Mouse (Mus musculus) limb, embryonic 15.5 days (tissue): ENCODE measurements around the gene Wbp11. TPM values are rescaled to one million over a fixed set of nuclear protein-coding genes. Genes with fewer than 3 reads are reported as not detected.
A peak's percentile ranks its signal among the peaks of the same experiment; 100 is the strongest.

ENCODE experiments used
- ATAC-seq: fragments of 200-750 bp; cut with Nextera tagmentation; 2 replicates; pipeline ENCODE4 v1.8.0; 2017; ENCODE audit warnings: low read depth, moderate TSS enrichment; ENCODE audit not compliant: insufficient number of reproducible peaks, low FRiP score, low TSS enrichment
- H3K27ac ChIP-seq: fragments of 300-500 bp; sonication (generic); 2 replicates; pipeline ENCODE4 v1.5.1; 2015; ENCODE audit warnings: moderate library complexity, mild to moderate bottlenecking, inconsistent platforms
- H3K27me3 ChIP-seq: fragments of 300-500 bp; sonication (generic); 2 replicates; pipeline ENCODE4 v1.6.1; 2015; ENCODE audit warnings: inconsistent platforms
- H3K36me3 ChIP-seq: fragments of 300-500 bp; sonication (generic); 2 replicates; pipeline ENCODE4 v1.6.1; 2015; ENCODE audit warnings: inconsistent platforms
- H3K4me1 ChIP-seq: fragments of 300-500 bp; sonication (generic); 2 replicates; pipeline ENCODE4 v1.6.1; 2015; ENCODE audit warnings: inconsistent platforms
- H3K4me2 ChIP-seq: fragments of 300-500 bp; sonication (generic); 2 replicates; pipeline ENCODE4 v1.6.1; 2015; ENCODE audit warnings: mild to moderate bottlenecking, inconsistent platforms
- H3K4me3 ChIP-seq: fragments of 300-500 bp; sonication (generic); 2 replicates; pipeline ENCODE4 v1.5.1; 2015; ENCODE audit warnings: mild to moderate bottlenecking, inconsistent platforms
- H3K9ac ChIP-seq: fragments of 300-500 bp; sonication (generic); 2 replicates; pipeline ENCODE4 v1.6.1; 2015; ENCODE audit warnings: inconsistent platforms
- H3K9me3 ChIP-seq: fragments of 300-500 bp; sonication (generic); 2 replicates; pipeline ENCODE4 v1.6.1; 2016; ENCODE audit warnings: inconsistent platforms
- WGBS: fragments of 180-500 bp; shearing (Covaris S2); methylation state at CpG from one replicate; pipeline ENCODE4 v1.1.7; 2015; 5-methylcytosine and 5-hydroxymethylcytosine counted together
- polyA plus RNA-seq: library from polyadenylated mRNA; unstranded; fragments of >200 nt; fragmentation: Nextera tagmentation; extraction: Ambion mirVana; gene quantifications from 2 replicates; pipeline ENCODE4 v1.2.1, GENCODE M21; 2015

Gene Wbp11
- polyA plus RNA-seq, 1 experiment from 2014 or later: 90.9 TPM

DNA sequence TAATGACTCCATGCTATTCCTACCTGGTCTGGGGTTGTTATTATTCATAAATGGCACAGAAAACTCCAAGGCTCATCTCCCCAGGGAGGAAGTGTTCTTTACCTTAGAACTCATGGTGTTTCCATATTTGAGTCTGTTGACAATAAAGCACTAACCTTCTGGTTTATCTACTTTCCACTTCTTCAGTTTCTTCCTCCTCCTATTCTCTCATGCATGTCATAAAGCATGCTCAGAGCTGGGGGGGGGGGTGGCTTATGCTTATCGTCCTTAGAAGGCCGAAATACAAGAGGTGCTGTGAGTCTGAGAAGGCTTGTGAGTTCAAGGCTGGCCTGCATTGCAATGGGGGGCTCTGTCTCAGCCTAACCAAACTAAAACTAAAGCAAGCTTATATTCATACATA, 27.1 kb upstream of the Wbp11 start:
- H3K9ac ChIP-seq: no peak overlapping the region
- H3K9me3 ChIP-seq: no peaks in the 10 kb centered on the region
- H3K4me1 ChIP-seq: peaks cover 27% of the 10 kb centered on the region
- no peak for ATAC-seq
- 85% methylated on average over 2 of the region's 2 CpGs for WGBS
- H3K36me3 ChIP-seq: no peaks in the 10 kb centered on the region
- no peaks in the 10 kb centered on the region for H3K27me3 ChIP-seq
- no peak overlapping the region for H3K27ac ChIP-seq
- H3K4me2 ChIP-seq: no peak overlapping the region
- no peak overlapping the region for H3K4me3 ChIP-seq

GRCm38 (mm10) chr6:136854361-136854781, 26.3 kb upstream of the Wbp11 start:
- Histone ChIP-seq H3K36me3 (no peaks in the 10 kb centered on the region), H3K27me3 (no peaks in the 10 kb centered on the region), H3K27ac (no peak overlapping the region), H3K9ac (no peak overlapping the region), H3K4me1 (peaks cover 27% of the 10 kb centered on the region), H3K9me3 (no peaks in the 10 kb centered on the region), H3K4me2 (no peak overlapping the region), H3K4me3 (no peak overlapping the region)
- whole genome bisulfite sequencing: 81% methylated on average over 11 of the region's 11 CpGs
- no peak for ATAC-seq

- Histone ChIP-seq H3K27me3 (no peaks in the 10 kb centered on the region), H3K36me3 (no peaks in the 10 kb centered on the region), H3K4me2 (no peak overlapping the region), H3K4me3 (no peak overlapping the region), H3K27ac (peak overlapping the region; percentile 30; the same call in 1 of the 2 replicates), H3K9ac (no peak overlapping the region), H3K9me3 (no peaks in the 10 kb centered on the region), H3K4me1 (peaks cover 25% of the 10 kb centered on the region)
- ATAC-seq: no peak
- 29% methylated on average over 3 of the region's 3 CpGs for WGBS
These were observed 24.7 kb upstream of the Wbp11 start for GRCm38 (mm10) chr6:136852762-136853161.

DNA sequence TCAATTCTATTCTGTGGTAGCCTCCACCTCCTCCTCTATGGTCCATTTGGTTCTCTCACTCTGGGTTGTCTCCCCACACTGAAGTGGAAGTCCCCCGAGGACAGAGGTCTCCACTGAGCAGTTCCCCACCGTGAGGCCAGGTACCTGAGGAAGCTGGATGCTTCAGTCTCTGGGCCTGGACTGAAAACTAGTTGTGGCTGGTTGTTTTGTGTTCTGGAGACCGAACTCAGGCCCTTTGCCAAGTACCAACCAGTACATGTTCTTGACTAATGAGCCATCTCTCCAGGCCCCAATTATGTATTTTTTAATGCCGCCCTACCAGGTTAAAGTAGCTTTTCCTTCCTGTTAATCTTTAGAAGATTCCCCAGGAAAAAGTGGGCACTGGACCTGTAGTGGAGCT, 24.3 kb upstream of the Wbp11 start:
- no peak overlapping the region for H3K9ac ChIP-seq
- ATAC-seq: no peak
- H3K27ac ChIP-seq: peak overlapping the region; percentile 30
- no peaks in the 10 kb centered on the region for H3K27me3 ChIP-seq
- no peaks in the 10 kb centered on the region for H3K9me3 ChIP-seq
- no peak overlapping the region for H3K4me3 ChIP-seq
- no peak overlapping the region for H3K4me2 ChIP-seq
- 66% methylated on average over 4 of the region's 4 CpGs for WGBS
- H3K4me1 ChIP-seq: peaks cover 21% of the 10 kb centered on the region
- no peaks in the 10 kb centered on the region for H3K36me3 ChIP-seq

DNA sequence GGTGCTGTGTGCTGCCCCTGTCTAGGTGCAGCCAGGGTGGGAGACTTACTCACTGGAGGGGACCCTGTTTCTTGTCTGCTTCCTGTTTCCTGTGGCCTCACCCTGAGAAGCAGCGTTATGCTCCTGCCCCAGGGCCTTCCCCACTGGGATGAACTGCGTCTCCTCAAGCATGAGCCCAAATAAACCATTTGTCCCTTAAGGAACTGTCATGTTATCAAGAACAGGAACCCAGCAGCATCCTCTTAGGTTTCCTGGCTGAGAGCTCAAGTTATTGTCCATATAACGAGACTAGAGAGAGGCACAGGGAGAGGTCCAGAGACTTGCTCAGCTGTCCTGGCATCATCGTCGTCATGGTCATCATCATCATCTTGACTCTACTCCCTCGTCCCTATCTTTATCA, 22.2 kb upstream of the Wbp11 start:
- no peak overlapping the region for H3K4me2 ChIP-seq
- peaks cover 8% of the 10 kb centered on the region for H3K4me1 ChIP-seq
- H3K27ac ChIP-seq: no peak overlapping the region
- H3K27me3 ChIP-seq: no peaks in the 10 kb centered on the region
- H3K36me3 ChIP-seq: no peaks in the 10 kb centered on the region
- no peak for ATAC-seq
- no peak overlapping the region for H3K9ac ChIP-seq
- no peak overlapping the region for H3K4me3 ChIP-seq
- 66% methylated on average over 6 of the region's 6 CpGs for WGBS
- H3K9me3 ChIP-seq: no peaks in the 10 kb centered on the region

DNA sequence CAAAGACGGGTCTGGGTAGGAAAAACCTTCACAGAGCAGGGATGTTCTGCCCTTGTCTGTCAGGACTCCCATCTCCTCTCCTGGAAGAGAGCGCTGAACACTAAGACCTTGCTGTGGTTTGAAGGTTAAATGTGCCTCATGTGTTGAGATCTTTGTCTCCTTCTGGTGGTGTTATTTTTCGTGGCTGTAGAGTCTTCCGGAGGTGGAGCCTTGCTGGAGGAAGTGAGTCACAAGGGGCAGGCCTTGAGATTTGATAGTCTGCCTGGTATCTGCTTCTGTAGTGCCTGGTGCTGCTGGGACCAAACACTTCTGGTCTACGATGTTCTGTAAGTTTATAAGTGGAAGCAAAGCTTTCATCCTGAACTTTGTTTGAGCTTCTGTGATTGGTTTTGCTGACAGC, 20.9 kb upstream of the Wbp11 start:
- Histone ChIP-seq H3K9me3 (no peaks in the 10 kb centered on the region), H3K4me3 (no peak overlapping the region), H3K4me2 (no peak overlapping the region), H3K36me3 (no peaks in the 10 kb centered on the region), H3K27me3 (no peaks in the 10 kb centered on the region), H3K9ac (no peak overlapping the region), H3K4me1 (peaks cover 7% of the 10 kb centered on the region), H3K27ac (no peak overlapping the region)
- no peak for ATAC-seq
- 89% methylated on average over 5 of the region's 5 CpGs for WGBS

DNA sequence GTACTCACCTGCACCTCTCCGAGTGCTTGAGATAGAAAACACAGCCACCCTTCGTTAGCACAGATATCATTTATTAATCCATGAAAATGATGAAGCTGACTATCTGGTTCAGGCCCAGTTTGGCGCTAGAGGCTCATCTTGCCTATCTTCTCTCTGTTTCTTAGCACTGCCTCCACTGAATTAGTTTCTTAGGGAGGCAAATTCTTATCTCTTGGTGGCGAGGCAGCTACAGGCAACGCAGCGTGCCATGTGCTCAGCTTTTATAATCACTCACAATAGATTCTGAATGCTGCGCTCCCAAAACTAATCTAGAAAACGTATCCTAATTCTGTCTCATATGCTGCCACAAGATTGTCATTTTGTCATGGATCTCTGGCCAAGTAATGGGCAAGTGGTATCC, 20.4 kb upstream of the Wbp11 start:
- Histone ChIP-seq H3K27ac (no peak overlapping the region), H3K9me3 (no peaks in the 10 kb centered on the region), H3K9ac (no peak overlapping the region), H3K27me3 (no peaks in the 10 kb centered on the region), H3K4me2 (no peak overlapping the region), H3K4me1 (peaks cover 7% of the 10 kb centered on the region), H3K36me3 (no peaks in the 10 kb centered on the region), H3K4me3 (no peak overlapping the region)
- no peak for ATAC-seq
- 89% methylated on average over 8 of the region's 8 CpGs for WGBS

- Histone ChIP-seq H3K4me2 (no peak overlapping the region), H3K9me3 (no peaks in the 10 kb centered on the region), H3K36me3 (no peaks in the 10 kb centered on the region), H3K4me1 (peaks cover 6% of the 10 kb centered on the region), H3K4me3 (no peak overlapping the region), H3K9ac (no peak overlapping the region), H3K27me3 (no peaks in the 10 kb centered on the region), H3K27ac (no peak overlapping the region)
- ATAC-seq: no peak
- WGBS: 19% methylated on average over 2 of the region's 2 CpGs
These were observed 19.8 kb upstream of the Wbp11 start for GRCm38 (mm10) chr6:136847790-136848189.

DNA sequence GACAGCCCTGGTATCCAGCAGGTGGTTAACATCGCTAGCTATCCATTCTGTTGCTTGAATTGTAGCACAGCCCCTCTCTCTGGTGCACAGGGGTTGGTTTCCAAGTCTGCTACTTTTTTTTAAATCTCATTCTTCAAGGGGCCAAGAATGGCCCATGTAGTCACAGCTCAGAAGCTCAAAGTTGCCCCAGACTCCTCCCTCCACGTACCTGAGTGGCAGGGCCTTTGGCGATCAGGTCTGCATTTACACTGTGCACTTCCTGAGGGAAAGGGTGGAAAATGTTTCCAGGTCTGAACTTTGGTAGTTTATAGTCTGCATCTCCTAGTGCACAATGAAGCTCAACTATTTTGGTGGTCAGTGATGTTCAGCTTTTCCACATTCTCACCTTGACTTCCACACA, 19.2 kb upstream of the Wbp11 start:
- Histone ChIP-seq H3K4me1 (peaks cover under 1% of the 10 kb centered on the region; the same call in 1 of the 2 replicates), H3K4me2 (no peak overlapping the region), H3K9ac (no peak overlapping the region), H3K36me3 (no peaks in the 10 kb centered on the region), H3K9me3 (no peaks in the 10 kb centered on the region), H3K27me3 (no peaks in the 10 kb centered on the region), H3K4me3 (no peak overlapping the region), H3K27ac (no peak overlapping the region)
- WGBS: 90% methylated on average over 3 of the region's 3 CpGs
- no peak for ATAC-seq

- Histone ChIP-seq H3K27me3 (no peaks in the 10 kb centered on the region), H3K4me3 (no peak overlapping the region), H3K36me3 (no peaks in the 10 kb centered on the region), H3K27ac (no peak overlapping the region), H3K4me2 (no peak overlapping the region), H3K9ac (no peak overlapping the region), H3K4me1 (no peaks in the 10 kb centered on the region), H3K9me3 (no peaks in the 10 kb centered on the region)
- no peak for ATAC-seq
- 75% methylated on average over 5 of the region's 5 CpGs for WGBS
These were observed 17.9 kb upstream of the Wbp11 start for GRCm38 (mm10) chr6:136845706-136846480.

DNA sequence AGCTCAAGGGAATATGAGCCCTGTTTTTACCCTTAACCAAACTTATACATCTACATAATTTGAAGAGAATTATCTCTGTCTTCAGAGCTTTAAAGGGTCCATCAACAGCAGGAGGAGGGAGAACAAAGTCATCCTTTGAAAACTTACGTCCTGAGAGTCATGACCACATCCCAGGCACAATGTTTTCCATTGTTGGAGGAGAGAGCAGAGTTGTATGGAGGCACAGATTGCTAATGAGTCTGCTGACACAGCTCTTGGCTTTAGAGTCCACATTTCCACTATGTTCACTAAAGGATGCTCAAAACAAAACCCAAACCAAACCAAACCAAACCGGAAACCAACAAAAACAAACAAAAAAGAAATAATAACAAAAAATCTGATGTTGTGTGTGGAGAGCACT, 16.9 kb upstream of the Wbp11 start:
- Histone ChIP-seq H3K36me3 (no peaks in the 10 kb centered on the region), H3K4me3 (no peak overlapping the region), H3K9me3 (no peaks in the 10 kb centered on the region), H3K4me1 (no peaks in the 10 kb centered on the region), H3K4me2 (no peak overlapping the region), H3K27ac (no peak overlapping the region), H3K9ac (no peak overlapping the region), H3K27me3 (no peaks in the 10 kb centered on the region)
- ATAC-seq: no peak
- WGBS: 71% methylated on average over 2 of the region's 2 CpGs

DNA sequence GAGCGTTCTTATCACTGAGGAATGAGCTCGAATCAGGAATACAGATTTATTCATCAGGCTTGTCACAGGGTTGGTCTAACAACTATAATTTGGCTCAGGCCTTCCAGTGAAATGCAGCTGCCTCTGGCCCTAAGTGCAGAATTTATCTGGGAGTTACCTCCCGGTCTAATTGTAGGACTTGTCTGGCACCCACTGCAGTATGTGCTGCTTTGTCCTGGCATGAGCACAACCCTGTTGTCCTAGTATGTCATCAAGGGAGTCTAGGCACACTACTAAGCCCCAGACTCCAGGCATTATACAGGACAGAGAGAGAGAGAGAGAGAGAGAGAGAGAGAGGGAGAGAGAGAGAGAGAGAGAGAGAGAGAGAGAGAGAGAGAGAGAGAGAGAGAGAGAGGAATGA, 9.3 kb upstream of the Wbp11 start:
- WGBS: 77% methylated on average over 3 of the region's 3 CpGs

GRCm38 (mm10) chr6:136835352-136835751, 7.3 kb upstream of the Wbp11 start, which contains the start of gene Smco3:
Smco3 (minus strand) TSS chr6:136835452.
- H3K4me3 ChIP-seq: no peak within 1 kb of the TSS
- H3K27me3 ChIP-seq: no peaks in the 10 kb centered on the region
- H3K4me2 ChIP-seq: no peak within 1 kb of the TSS
- ATAC-seq: no peak
- 40% methylated on average over 4 of the region's 4 CpGs for WGBS
- H3K27ac ChIP-seq: no peak within 1 kb of the TSS
- H3K9me3 ChIP-seq: no peaks in the 10 kb centered on the region
- H3K4me1 ChIP-seq: no peaks in the 10 kb centered on the region
- no peak within 1 kb of the TSS for H3K9ac ChIP-seq
- no peaks in the 10 kb centered on the region for H3K36me3 ChIP-seq

More for the DNA sequence above, 9.3 kb upstream of the Wbp11 start:
- ATAC-seq: no peak
- Histone ChIP-seq H3K4me1 (no peaks in the 10 kb centered on the region), H3K27me3 (no peaks in the 10 kb centered on the region), H3K4me3 (no peak overlapping the region), H3K9ac (no peak overlapping the region), H3K9me3 (no peaks in the 10 kb centered on the region), H3K36me3 (no peaks in the 10 kb centered on the region), H3K27ac (no peak overlapping the region), H3K4me2 (no peak overlapping the region)
